In genomic region chr7:126822741-126823140, GRCm38 (mm10) we compare ENCODE assay signal across 9 mouse cellular contexts. TPM values are rescaled to one million over a fixed set of nuclear protein-coding genes. Genes with fewer than 3 reads are reported as not detected.
DNase-seq lines count a peak whose midpoint lies in the region; ATAC-seq and TF ChIP-seq lines count a peak whose summit lies in the region.
"Had no signal": no experiment of that assay in that cellular context is flagged by ENCODE, and none has a peak within 500 bp of the region (broad histone marks: within the 10 kb centered on the region; RNA-seq: fewer than 3 reads in every experiment).

No protein-coding gene starts in this region.

- peaks cover 10% of the 10 kb centered on the region; the same call in 1 of the 2 replicates for H3K4me1 ChIP-seq in forebrain, postnatal 0 days (ENCODE audit: insufficient read depth)
- H3K4me1 ChIP-seq in limb, embryonic 13.5 days: peaks cover 8% of the 10 kb centered on the region

- H3K4me2 ChIP-seq in forebrain, postnatal 0 days (ENCODE audit: low read depth): peak overlapping the region; percentile 81
- H3K4me2 ChIP-seq in limb, embryonic 13.5 days (replicated peaks): peak overlapping the region; percentile 56

- peak; percentile 15; the same call in 1 of the 2 replicates for ATAC-seq in forebrain, postnatal 0 days
- ATAC-seq in limb, embryonic 13.5 days (ENCODE audit: low FRiP score, low read depth): no peak
- no peak for ATAC-seq in megakaryocyte-erythroid progenitor cell, adult 5-6 weeks (replicated peaks; ENCODE audit: low FRiP score, low TSS enrichment, poor library complexity, severe bottlenecking)

- TF ChIP-seq CTCF in gastrocnemius, adult 2 months (IDR thresholded peaks at IDR 0.05): no peak
- no peak for TF ChIP-seq CTCF in forebrain, postnatal 0 days (IDR thresholded peaks at IDR 0.05; ENCODE audit: low read depth)

- peak overlapping the region; percentile 87 for H3K9ac ChIP-seq in forebrain, postnatal 0 days
- no peak overlapping the region for H3K9ac ChIP-seq in limb, embryonic 13.5 days

- no peaks in the 10 kb centered on the region for H3K27me3 ChIP-seq in forebrain, postnatal 0 days (ENCODE audit: insufficient read depth, low read length)
- H3K27me3 ChIP-seq in limb, embryonic 13.5 days: peaks cover 51% of the 10 kb centered on the region

- peaks cover 12% of the 10 kb centered on the region; the same call in 1 of the 2 replicates for H3K36me3 ChIP-seq in forebrain, postnatal 0 days (ENCODE audit: insufficient read depth)
- H3K36me3 ChIP-seq in limb, embryonic 13.5 days: no peaks in the 10 kb centered on the region

- peak overlapping the region; percentile 87 for H3K27ac ChIP-seq in gastrocnemius, adult 2 months
- H3K27ac ChIP-seq in forebrain, postnatal 0 days (ENCODE audit: low read depth, low read length): peak overlapping the region; percentile 84
- no peak overlapping the region for H3K27ac ChIP-seq in limb, embryonic 13.5 days

- peak; percentile 48 for DNase-seq in gastrocnemius, adult 2 months
- DNase-seq in gastrocnemius, postnatal 4 days (ENCODE audit: low spot score in 2 of 2): no peak
- DNase-seq in brain, adult 2 months (ENCODE audit: low read depth, low spot score): peak; percentile 61
- DNase-seq in forebrain, postnatal 0 days: peak; percentile 35
- DNase-seq in thymus, postnatal 25 days: no peak
- no peak for DNase-seq in right cerebral cortex, postnatal 4 days

- peak overlapping the region; percentile 80 for H3K4me3 ChIP-seq in gastrocnemius, adult 2 months
- peak overlapping the region; percentile 88 for H3K4me3 ChIP-seq in forebrain, postnatal 0 days (ENCODE audit: low read depth, low read length)
- peak overlapping the region; percentile 32 for H3K4me3 ChIP-seq in limb, embryonic 13.5 days

- WGBS in forebrain, postnatal 0 days: 18% methylated on average over 9 of the region's 9 CpGs
- 14% methylated on average over 9 of the region's 9 CpGs for WGBS in limb, embryonic 13.5 days

- no peaks in the 10 kb centered on the region for H3K9me3 ChIP-seq in forebrain, postnatal 0 days (ENCODE audit: low read length)
- H3K9me3 ChIP-seq in limb, embryonic 13.5 days: no peaks in the 10 kb centered on the region

- intact Hi-C loops in gastrocnemius, adult 2 months (cut with DNase I): loop anchor here (5.0 kb wide), 3 partner anchors 40 to 205 kb away; partner anchors contain the start of genes Hirip3, Ino80e, Maz and Taok2

RNA-seq across cellular contexts. Expression of gene 4930451I11Rik, which starts 8.7 kb away (rescaled TPM):
- not detected for total RNA-seq in gastrocnemius, adult 2 months (2021)
- not detected for total RNA-seq in gastrocnemius, postnatal 4 days (2021)
- total RNA-seq in forebrain, postnatal 0 days (2014; rRNA removed): not detected in 2 replicates
- polyA plus RNA-seq in forebrain, postnatal 0 days (2015; fragmentation: Nextera tagmentation; extraction: Ambion mirVana): 0.62 TPM in 1 of 2 replicates, not detected in the other
- polyA plus RNA-seq in limb, embryonic 13.5 days (2015; fragmentation: Nextera tagmentation; extraction: Ambion mirVana): not detected in 2 replicates
- not detected in 2 replicates for total RNA-seq in megakaryocyte-erythroid progenitor cell, adult 5-6 weeks (2014; fragmentation: Nextera tagmentation)
- not detected in 2 replicates for total RNA-seq in megakaryocyte-erythroid progenitor cell, adult 5-6 weeks (2017)
- polyA plus RNA-seq: liver, embryonic 16.5 days had no signal

RNA-seq across cellular contexts. Expression of gene Doc2a, which starts 24.5 kb away (rescaled TPM):
- total RNA-seq in gastrocnemius, adult 2 months (2021): not detected
- under 1 TPM; 0.26 to 0.32 TPM for total RNA-seq in gastrocnemius, postnatal 4 days (2021)
- total RNA-seq in forebrain, postnatal 0 days (2014; rRNA removed): 35.7 and 148 TPM in 2 replicates
- 31.5 and 32.5 TPM in 2 replicates for polyA plus RNA-seq in forebrain, postnatal 0 days (2015; fragmentation: Nextera tagmentation; extraction: Ambion mirVana)
- 1.5 and 1.9 TPM in 2 replicates for polyA plus RNA-seq in limb, embryonic 13.5 days (2015; fragmentation: Nextera tagmentation; extraction: Ambion mirVana)
- total RNA-seq in megakaryocyte-erythroid progenitor cell, adult 5-6 weeks (2014; fragmentation: Nextera tagmentation): not detected in 2 replicates
- total RNA-seq in megakaryocyte-erythroid progenitor cell, adult 5-6 weeks (2017): not detected in 2 replicates
- polyA plus RNA-seq: liver, embryonic 16.5 days had no signal

RNA-seq across cellular contexts. Expression of gene Fam57b, which starts 25.3 kb away (rescaled TPM):
- total RNA-seq in gastrocnemius, adult 2 months (2021): 10 to 100 TPM; 61.1 to 64.6 TPM
- total RNA-seq in gastrocnemius, postnatal 4 days (2021): 10 to 100 TPM in 1 of 2 experiments, 1 to 10 TPM in 1; 8.4 to 11.2 TPM
- 33.2 and 34.4 TPM in 2 replicates for total RNA-seq in forebrain, postnatal 0 days (2014; rRNA removed)
- polyA plus RNA-seq in forebrain, postnatal 0 days (2015; fragmentation: Nextera tagmentation; extraction: Ambion mirVana): 39.0 and 42.6 TPM in 2 replicates
- 0.18 and 0.52 TPM in 2 replicates for polyA plus RNA-seq in limb, embryonic 13.5 days (2015; fragmentation: Nextera tagmentation; extraction: Ambion mirVana)
- 0.61 TPM in 1 of 2 replicates, not detected in the other for total RNA-seq in megakaryocyte-erythroid progenitor cell, adult 5-6 weeks (2014; fragmentation: Nextera tagmentation)
- total RNA-seq in megakaryocyte-erythroid progenitor cell, adult 5-6 weeks (2017): 0.42 TPM in 1 of 2 replicates, not detected in the other
- polyA plus RNA-seq: liver, embryonic 16.5 days had no signal

RNA-seq across cellular contexts. Expression of gene Ppp4c, which starts 30.4 kb away (rescaled TPM):
- 10 to 100 TPM; 22.8 to 25.7 TPM for total RNA-seq in gastrocnemius, adult 2 months (2021)
- total RNA-seq in gastrocnemius, postnatal 4 days (2021): 10 to 100 TPM; 74.6 to 74.7 TPM
- total RNA-seq in forebrain, postnatal 0 days (2014; rRNA removed): 114 and 119 TPM in 2 replicates
- 161 and 172 TPM in 2 replicates for polyA plus RNA-seq in forebrain, postnatal 0 days (2015; fragmentation: Nextera tagmentation; extraction: Ambion mirVana)
- 287 and 322 TPM in 2 replicates for polyA plus RNA-seq in limb, embryonic 13.5 days (2015; fragmentation: Nextera tagmentation; extraction: Ambion mirVana)
- total RNA-seq in megakaryocyte-erythroid progenitor cell, adult 5-6 weeks (2014; fragmentation: Nextera tagmentation): 176 and 189 TPM in 2 replicates
- total RNA-seq in megakaryocyte-erythroid progenitor cell, adult 5-6 weeks (2017): 104 and 127 TPM in 2 replicates

RNA-seq across cellular contexts. Expression of gene Hirip3, which starts 39.0 kb away (rescaled TPM):
- 1 to 10 TPM; 5.3 to 6.3 TPM for total RNA-seq in gastrocnemius, adult 2 months (2021)
- 10 to 100 TPM; 22.2 to 29.4 TPM for total RNA-seq in gastrocnemius, postnatal 4 days (2021)
- total RNA-seq in forebrain, postnatal 0 days (2014; rRNA removed): 11.7 and 21.3 TPM in 2 replicates
- 9.9 and 19.5 TPM in 2 replicates for polyA plus RNA-seq in forebrain, postnatal 0 days (2015; fragmentation: Nextera tagmentation; extraction: Ambion mirVana)
- 39.8 and 48.3 TPM in 2 replicates for polyA plus RNA-seq in limb, embryonic 13.5 days (2015; fragmentation: Nextera tagmentation; extraction: Ambion mirVana)
- total RNA-seq in megakaryocyte-erythroid progenitor cell, adult 5-6 weeks (2014; fragmentation: Nextera tagmentation): 51.6 and 123 TPM in 2 replicates
- 327 and 333 TPM in 2 replicates for total RNA-seq in megakaryocyte-erythroid progenitor cell, adult 5-6 weeks (2017)

Comparison
In these comparisons a context has a peak if more than half of its experiments do, and no peak if none do; other contexts are left out.
1. DNase-seq: peak in gastrocnemius, adult 2 months (single experiment), brain, adult 2 months (single experiment) and forebrain, postnatal 0 days (single experiment); none in gastrocnemius, postnatal 4 days (0 of 2), thymus, postnatal 25 days (single experiment) and right cerebral cortex, postnatal 4 days (single experiment).
2. H3K4me3 ChIP-seq: peak in every context shown above with its lines; median percentile 88 in forebrain, postnatal 0 days; 80 in gastrocnemius, adult 2 months; 32 in limb, embryonic 13.5 days.
3. RNA of gene Doc2a, which starts 24.5 kb away (total RNA-seq): 35.7 to 148 TPM in forebrain, postnatal 0 days; 0.26 to 0.32 TPM in gastrocnemius, postnatal 4 days, not detected in gastrocnemius, adult 2 months and not detected in megakaryocyte-erythroid progenitor cell, adult 5-6 weeks; every median in the first group is over 10 times any median in the second.
4. RNA of gene Fam57b, which starts 25.3 kb away (total RNA-seq): 61.1 to 64.6 TPM in gastrocnemius, adult 2 months, 33.2 to 34.4 TPM in forebrain, postnatal 0 days and 8.4 to 11.2 TPM in gastrocnemius, postnatal 4 days; 0.42 to 0.61 TPM in megakaryocyte-erythroid progenitor cell, adult 5-6 weeks; every median in the first group is over 4 times any median in the second.